ENCODE assay signal across 9 mouse cellular contexts in genomic region chr4:124943022-124943421, GRCm38 (mm10). TPM values are rescaled to one million over a fixed set of nuclear protein-coding genes. Genes with fewer than 3 reads are reported as not detected.
DNase-seq lines count a peak whose midpoint lies in the region; ATAC-seq and TF ChIP-seq lines count a peak whose summit lies in the region.
"Had no signal": no experiment of that assay in that cellular context is flagged by ENCODE, and none has a peak within 500 bp of the region (broad histone marks: within the 10 kb centered on the region; RNA-seq: fewer than 3 reads in every experiment).

No protein-coding gene starts in this region.

- H3K4me1 ChIP-seq in MEL (ENCODE audit: control insufficient read depth in 1 of 2, insufficient read depth in 2 of 2, low read length in 2 of 2) = no peaks in the 10 kb centered on the region
- no peaks in the 10 kb centered on the region for H3K4me1 ChIP-seq in kidney, adult 2 months (ENCODE audit: control insufficient read depth, insufficient read depth, low read length)

- H3K9ac ChIP-seq in MEL (ENCODE audit: control insufficient read depth, low read depth, low read length, poor library complexity, severe bottlenecking) = no peak overlapping the region
- H3K9ac ChIP-seq: heart, embryonic 15.5 days had no signal

- no peaks in the 10 kb centered on the region for H3K27me3 ChIP-seq in MEL (ENCODE audit: control insufficient read depth in 1 of 2, insufficient read depth in 2 of 2, low read length in 2 of 2)
- H3K27me3 ChIP-seq in kidney, adult 2 months (replicated peaks; ENCODE audit: control insufficient read depth, insufficient read depth, low read length) = no peaks in the 10 kb centered on the region
- H3K27me3 ChIP-seq: heart, embryonic 15.5 days had no signal

- peaks cover 5% of the 10 kb centered on the region; the same call in 1 of the 2 replicates for H3K79me2 ChIP-seq in MEL (ENCODE audit: control insufficient read depth, insufficient read depth, low read length, poor library complexity)

- TF ChIP-seq POLR2A in MEL (IDR thresholded peaks at IDR 0.05; ENCODE audit: control insufficient read depth in 1 of 2, insufficient read depth in 1 of 2, low read depth in 1 of 2, low read length in 2 of 2, poor library complexity in 1 of 2) = no peak
- TF ChIP-seq POLR2A in kidney, adult 2 months (IDR thresholded peaks at IDR 0.05; ENCODE audit: low read depth, low read length) = no peak

- DNase-seq in 3T3-L1 (ENCODE audit: low read depth, low spot score) (peak; percentile 84), MEL (ENCODE audit: low read depth, low spot score) (peak; percentile 83), liver (peak; percentile 79)
- peak; percentile 55 to 77 for DNase-seq in cerebellum, adult 18-20 months
- DNase-seq in frontal cortex, postnatal 36 days (ENCODE audit: low spot score in 2 of 2) = peak; percentile 84 to 85
- DNase-seq in kidney, adult 2 months = peak; percentile 69
- peak; percentile 58 to 81 for DNase-seq in thymus, postnatal 10 days (ENCODE audit: low spot score in 2 of 2)

- TF ChIP-seq RAD21 in MEL (IDR thresholded peaks at IDR 0.05; ENCODE audit: low read depth, low read length) = peak; percentile 78

- H3K36me3 ChIP-seq in MEL (ENCODE audit: control insufficient read depth in 1 of 2, insufficient read depth in 2 of 2, low read length in 2 of 2) = no peaks in the 10 kb centered on the region
- no peaks in the 10 kb centered on the region for H3K36me3 ChIP-seq in kidney, adult 2 months (ENCODE audit: control insufficient read depth, insufficient read depth, low read length)

- H3K4me3 ChIP-seq in MEL (ENCODE audit: control insufficient read depth in 1 of 2, insufficient read depth in 1 of 2, low read depth in 2 of 2, low read length in 2 of 2) = no peak overlapping the region
- no peak overlapping the region for H3K4me3 ChIP-seq in kidney, adult 2 months (ENCODE audit: insufficient read depth, low read depth, low read length)
- H3K4me3 ChIP-seq: heart, embryonic 15.5 days had no signal

- no peak overlapping the region for H3K27ac ChIP-seq in MEL (ENCODE audit: control insufficient read depth, low read depth, low read length)
- H3K27ac ChIP-seq in kidney, adult 2 months (ENCODE audit: insufficient read depth, low read depth, low read length) = no peak overlapping the region
- H3K27ac ChIP-seq: heart, embryonic 15.5 days had no signal

- WGBS in kidney, adult 2 months = 2% methylated on average over 4 of the region's 4 CpGs

- peak; percentile 74 for ATAC-seq in neutrophil, adult 5-6 weeks (ENCODE audit: extremely low read depth, insufficient number of reproducible peaks, low FRiP score, poor library complexity, severe bottlenecking)

- TF ChIP-seq EP300 in MEL (IDR thresholded peaks at IDR 0.05; ENCODE audit: low read depth in 1 of 2, low read length in 2 of 2) = no peak

- no peaks in the 10 kb centered on the region for H3K9me3 ChIP-seq in MEL (replicated peaks; ENCODE audit: insufficient read depth, low read length)
- H3K9me3 ChIP-seq: heart, embryonic 15.5 days had no signal

- TF ChIP-seq CTCF in MEL (IDR thresholded peaks at IDR 0.05 in 2 of 3, conservative IDR thresholded peaks at IDR 0.05 in 1 of 3; ENCODE audit: control insufficient read depth in 1 of 3, insufficient read depth in 1 of 3, low read depth in 2 of 3, low read length in 3 of 3, poor library complexity in 1 of 3, severe bottlenecking in 1 of 3) = peak; percentile 89 to 92 (median 90)
- TF ChIP-seq CTCF in kidney, adult 2 months (conservative IDR thresholded peaks at IDR 0.05; ENCODE audit: insufficient read depth, insufficient read length, low read depth, low read length) = peak; percentile 86

TF ChIP-seq in MEL, 35 proteins besides CTCF, POLR2A, EP300 and RAD21:
- TF ChIP-seq RCOR1 (IDR thresholded peaks at IDR 0.05; ENCODE audit: low read depth, low read length) (no peak), SMC3 (IDR thresholded peaks at IDR 0.05; ENCODE audit: low read depth, low read length) (peak; percentile 84), ZC3H11A (IDR thresholded peaks at IDR 0.05; ENCODE audit: low read depth, low read length) (peak; percentile 72), SIN3A (IDR thresholded peaks at IDR 0.05; ENCODE audit: low read length) (peak; percentile 23; the same call in 1 of the 2 replicates), HCFC1 (IDR thresholded peaks at IDR 0.05; ENCODE audit: low read depth, low read length) (0 out of 2 replicates have a peak, but pooled peaks have one; percentile 23)
TF ChIP-seq in MEL: peak in this region for 4.

RNA-seq across cellular contexts. Expression of gene Cdca8, which starts 3.9 kb away (rescaled TPM):
- total RNA-seq in MEL (2012; rRNA removed) = 108 and 112 TPM in 2 replicates
- 100 to 1,000 TPM in 1 of 2 experiments, not detected in 1; 202 TPM for polyA plus RNA-seq in MEL (2012; ENCODE audit: insufficient read depth in 1 of 2, insufficient read length in 2 of 2, low read depth in 1 of 2, low replicate concordance in 2 of 2, missing spikeins in 1 of 2)
- 1.4 and 1.5 TPM in 2 replicates for polyA plus RNA-seq in kidney, adult 2 months (2012; rRNA removed)
- total RNA-seq in neutrophil, adult 5-6 weeks (2017) = 0.93 and 2.1 TPM in 2 replicates

RNA-seq across cellular contexts. Expression of gene 9930104L06Rik, which starts 6.2 kb away (rescaled TPM):
- 12.2 and 17.3 TPM in 2 replicates for total RNA-seq in MEL (2012; rRNA removed)
- polyA plus RNA-seq in MEL (2012; ENCODE audit: insufficient read depth in 1 of 2, insufficient read length in 2 of 2, low read depth in 1 of 2, low replicate concordance in 2 of 2, missing spikeins in 1 of 2) = 10 to 100 TPM in 1 of 2 experiments, not detected in 1; 15.5 TPM
- polyA plus RNA-seq in kidney, adult 2 months (2012; rRNA removed) = 7.7 and 8.1 TPM in 2 replicates
- total RNA-seq in neutrophil, adult 5-6 weeks (2017) = 22.2 and 25.4 TPM in 2 replicates

RNA-seq across cellular contexts. Expression of gene Rspo1, which starts 43.2 kb away (rescaled TPM):
- total RNA-seq in MEL (2012; rRNA removed) = not detected in 2 replicates
- polyA plus RNA-seq in MEL (2012; ENCODE audit: insufficient read depth in 1 of 2, insufficient read length in 2 of 2, low read depth in 1 of 2, low replicate concordance in 2 of 2, missing spikeins in 1 of 2) = not detected
- polyA plus RNA-seq in kidney, adult 2 months (2012; rRNA removed) = 2.0 and 2.5 TPM in 2 replicates
- 0.37 and 1.3 TPM in 2 replicates for total RNA-seq in neutrophil, adult 5-6 weeks (2017)

Comparison
In these comparisons a context has a peak if more than half of its experiments do, and no peak if none do; other contexts are left out.
1. RNA of gene Cdca8, which starts 3.9 kb away (total RNA-seq): 108 to 112 TPM in MEL; 0.93 to 2.1 TPM in neutrophil, adult 5-6 weeks; every median in the first group is over 10 times any median in the second.
2. Peak in every context shown above with its lines, with median percentiles within 50 percentile points of each other: DNase-seq.